Mouse (Mus musculus): ENCODE measurements around the gene Naa16.

Gene Naa16

DNA sequence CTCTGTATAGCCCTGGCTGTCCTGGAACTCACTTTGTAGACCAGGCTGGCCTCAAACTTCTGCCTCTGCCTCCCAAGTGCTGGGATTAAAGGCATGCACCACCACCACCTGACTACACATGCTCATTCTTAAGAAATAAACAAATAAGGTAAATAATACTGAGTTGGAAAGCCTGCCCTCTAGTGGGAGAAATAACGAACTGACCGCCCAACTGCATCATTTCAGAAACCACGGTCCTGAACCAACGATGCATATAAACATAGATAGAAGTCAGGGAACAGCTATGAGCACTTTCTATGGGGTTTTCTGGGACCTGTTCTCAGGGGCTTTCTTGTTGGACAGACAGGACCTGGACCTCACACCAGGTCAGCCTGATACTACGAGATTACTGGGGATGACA lies 63.5 kb downstream of the Naa16 start:
- peak; percentile 68 for DNase-seq

- DNase-seq, result peak; percentile 56
Measured at GRCm38 (mm10) chr14:79324112-79324840, 66.3 kb downstream of the Naa16 start.

DNA sequence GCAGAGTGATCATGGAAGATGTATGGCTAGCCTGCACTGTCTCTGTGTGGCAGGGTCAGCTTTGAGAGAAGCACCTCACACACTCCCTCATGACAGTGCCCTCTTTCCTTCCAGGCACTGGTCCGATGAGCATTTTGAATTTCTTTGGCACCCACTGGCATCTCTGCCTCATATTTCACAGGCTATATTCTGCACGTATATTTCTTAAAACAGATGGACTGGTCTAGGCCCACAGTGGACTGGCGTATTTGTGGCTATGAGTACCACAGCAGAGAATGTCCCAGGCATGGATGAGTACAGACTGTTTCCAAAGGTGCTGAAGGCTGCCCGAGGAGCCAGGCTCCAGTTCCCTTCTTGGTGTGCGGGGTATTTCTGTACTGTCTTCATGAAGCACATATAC lies 68.7 kb downstream of the Naa16 start:
- no peak for DNase-seq

- DNase-seq, result peak; percentile 63
Measured at GRCm38 (mm10) chr14:79321152-79321551, 69.4 kb downstream of the Naa16 start.

- no peak for DNase-seq
Measured at GRCm38 (mm10) chr14:79317602-79318001, 73.0 kb downstream of the Naa16 start.

DNA sequence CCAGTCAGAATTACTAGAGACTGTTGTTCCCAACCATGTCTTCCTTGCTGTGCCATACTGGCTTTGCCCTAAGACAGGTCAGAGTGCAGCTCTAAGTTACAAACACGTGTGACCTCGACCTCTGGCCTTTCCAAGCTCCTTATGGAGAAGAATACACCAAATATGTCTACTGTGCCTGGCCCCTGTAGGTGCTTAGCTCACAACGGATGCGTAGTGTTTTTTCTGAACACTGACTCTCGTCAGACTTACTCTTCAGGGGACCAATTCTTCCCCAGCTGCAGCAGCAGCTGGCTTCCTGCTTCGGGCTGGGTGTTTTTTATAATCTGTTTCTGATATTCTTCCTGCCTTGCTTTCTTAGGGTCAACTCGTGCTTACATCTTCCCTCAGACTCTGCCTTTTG lies 74.7 kb downstream of the Naa16 start:
- DNase-seq, result no peak

GRCm38 (mm10) chr14:79314245-79315010 lies 76.2 kb downstream of the Naa16 start:
- DNase-seq, result no peak

DNA sequence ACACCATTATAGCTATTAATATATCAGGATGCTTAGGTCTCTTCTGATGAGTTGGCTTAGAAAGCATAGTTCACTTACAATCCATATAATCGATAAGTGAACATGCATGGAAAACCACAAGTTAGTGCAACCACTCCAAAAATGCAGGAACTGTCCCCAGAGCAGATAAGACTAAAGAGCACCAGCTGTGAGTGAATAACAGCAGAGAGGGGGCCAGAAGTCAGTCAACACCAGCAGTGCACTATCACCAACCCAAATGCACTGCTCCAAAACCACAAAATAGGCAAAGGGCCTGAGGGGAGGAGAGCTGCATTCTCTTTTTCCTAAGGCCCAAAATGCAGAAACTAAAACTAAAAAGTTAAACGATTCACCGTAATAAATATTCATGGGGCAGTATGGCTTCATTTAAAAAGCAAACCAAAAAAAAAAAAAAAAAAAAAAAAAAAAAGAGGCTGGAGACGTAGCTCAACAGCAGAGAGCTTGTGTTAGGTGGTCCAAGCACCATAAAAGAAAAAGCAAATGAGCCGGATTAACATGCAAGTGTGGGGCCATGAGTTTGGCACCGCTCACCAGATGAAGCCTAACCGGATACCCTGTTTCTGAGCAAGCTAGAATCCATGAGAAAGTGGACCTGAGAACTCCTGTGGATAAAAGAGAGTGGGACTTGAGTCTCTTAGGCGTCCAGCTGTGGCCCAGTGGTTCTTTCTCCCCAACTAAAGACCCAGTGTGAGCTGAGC lies 77.0 kb downstream of the Naa16 start:
- DNase-seq, result no peak

GRCm38 (mm10) chr14:79312719-79313118 lies 77.9 kb downstream of the Naa16 start:
- DNase-seq, result no peak

GRCm38 (mm10) chr14:79311918-79312454 lies 78.6 kb downstream of the Naa16 start:
- DNase-seq, result no peak

DNA sequence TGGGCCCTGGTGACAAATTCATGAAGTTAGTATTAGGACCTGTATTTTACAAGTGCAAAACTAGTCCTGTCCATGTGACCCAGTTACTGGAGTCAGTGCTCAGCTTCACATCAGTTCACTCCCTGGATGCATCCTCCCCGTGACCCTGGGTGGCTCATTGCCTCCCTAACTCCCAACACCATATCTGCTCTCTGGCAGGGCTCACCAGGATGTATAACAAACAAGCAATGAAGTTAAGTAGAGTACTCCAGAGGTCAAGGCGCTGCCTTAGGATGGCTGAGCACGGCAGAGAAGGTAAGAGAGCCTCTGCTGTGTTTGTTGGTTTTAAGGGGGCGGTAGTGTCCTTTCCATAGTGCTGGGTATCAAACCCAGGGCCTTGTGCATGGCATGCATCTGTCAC lies 81.5 kb downstream of the Naa16 start:
- DNase-seq, result no peak

GRCm38 (mm10) chr14:79308364-79308763 lies 82.2 kb downstream of the Naa16 start:
- no peak for DNase-seq

- DNase-seq, result no peak
Measured at GRCm38 (mm10) chr14:79307908-79308307, 82.7 kb downstream of the Naa16 start.

GRCm38 (mm10) chr14:79307138-79307537 lies 83.4 kb downstream of the Naa16 start:
- no peak for DNase-seq

- no peak for DNase-seq
Measured at GRCm38 (mm10) chr14:79304873-79305464, 85.6 kb downstream of the Naa16 start.

GRCm38 (mm10) chr14:79303150-79303549 lies 87.4 kb downstream of the Naa16 start:
- DNase-seq, result no peak

GRCm38 (mm10) chr14:79301466-79301875 lies 89.1 kb downstream of the Naa16 start, which contains the start of gene Rgcc:
Gene Rgcc, minus strand, starts transcription at chr14:79301645.
- peak; percentile 98 for DNase-seq

GRCm38 (mm10) chr14:79300641-79301350 lies 89.8 kb downstream of the Naa16 start:
- no peak for DNase-seq

GRCm38 (mm10) chr14:79299796-79300195 lies 90.8 kb downstream of the Naa16 start:
- peak; percentile 83 for DNase-seq

DNA sequence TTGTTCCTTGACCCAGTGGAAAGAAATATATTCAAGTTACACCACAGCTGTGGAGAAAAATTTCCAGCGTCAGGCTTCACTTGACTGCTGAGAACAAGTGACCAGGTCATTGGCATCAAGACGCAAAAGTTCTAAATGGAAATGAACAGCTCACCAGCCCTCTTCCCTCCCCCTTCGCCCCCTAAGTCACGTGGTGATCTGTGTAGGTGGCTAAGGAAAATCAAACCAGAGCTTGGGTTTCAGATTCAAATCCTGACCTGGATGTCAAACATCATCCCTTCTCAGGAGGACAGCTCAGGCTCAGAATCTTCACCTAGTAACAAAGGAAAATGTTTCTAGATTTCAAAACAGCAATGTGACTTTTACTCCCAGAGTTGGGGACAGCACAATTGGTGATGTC lies 91.3 kb downstream of the Naa16 start:
- DNase-seq, result peak; percentile 41

- DNase-seq, result no peak
Measured at GRCm38 (mm10) chr14:79298314-79298992, 92.1 kb downstream of the Naa16 start.

DNA sequence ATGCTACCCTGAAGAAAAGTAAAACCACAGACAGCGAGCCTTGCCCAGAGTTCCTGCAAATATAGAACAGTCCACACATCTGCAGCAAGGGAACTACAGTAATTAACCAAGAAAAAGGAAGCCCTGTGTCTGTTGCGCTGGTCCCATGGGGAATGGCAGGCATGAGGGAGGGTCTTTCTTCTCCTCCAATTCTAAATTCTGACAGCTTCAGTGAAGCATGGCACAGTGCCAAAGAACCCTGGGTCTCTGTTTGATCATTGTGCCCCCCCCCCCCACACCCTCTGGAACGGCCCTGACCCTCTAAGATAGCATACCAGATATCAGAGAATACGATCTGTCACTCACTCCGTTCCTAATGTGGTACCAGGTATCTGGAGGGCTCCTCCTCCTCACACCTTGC lies 93.7 kb downstream of the Naa16 start:
- DNase-seq, result no peak
